Mouse (Mus musculus) E14TG2a.4 (cell line): Measurements from ENCODE around the gene Lman2.

Experiments used
- CTCF ChIP-seq: conservative IDR thresholded peaks from 2 replicates; pipeline ENCODE4 v1.5.1; 2014; ENCODE audit warnings: low read length
- NANOG ChIP-seq: IDR thresholded peaks from 2 replicates; pipeline ENCODE4 v1.6.1; 2014; ENCODE audit warnings: borderline replicate concordance, low read length, mixed read lengths

DNA sequence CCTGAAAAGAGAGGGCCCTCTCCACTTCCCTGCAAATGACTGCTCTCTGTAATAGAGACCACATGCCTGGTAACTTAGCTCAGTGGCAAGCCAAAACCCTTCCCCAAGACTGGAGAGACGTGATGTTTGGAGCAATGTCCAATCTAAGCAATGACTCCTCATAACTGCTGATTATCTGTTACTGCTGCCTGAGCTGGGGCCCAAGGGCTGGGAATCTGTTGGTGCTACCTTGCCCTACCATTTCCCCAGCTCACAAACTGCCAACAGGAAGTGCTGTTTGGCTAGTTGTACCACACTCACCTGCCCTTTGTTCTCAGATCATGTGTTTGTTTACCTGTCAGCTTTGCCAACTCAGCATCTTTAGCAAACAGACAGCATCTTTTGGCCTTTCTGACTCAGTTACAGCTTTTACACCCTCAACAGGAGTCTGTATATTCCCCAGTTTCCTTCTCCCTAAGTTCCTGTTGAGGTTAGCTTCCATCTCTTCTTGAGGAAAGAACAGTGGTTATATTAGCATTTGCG is 47.6 kb downstream of the Lman2 start:
- TF ChIP-seq CTCF = no peak
- no peak for TF ChIP-seq NANOG
